Comparison of ENCODE assay signal across 14 mouse cellular contexts in genomic region chr9:9342456-9343185, GRCm38 (mm10).
"Had no signal": no experiment of that assay in that cellular context is flagged by ENCODE, and none has a peak within 500 bp of the region (broad histone marks: within the 10 kb centered on the region; RNA-seq: fewer than 3 reads in every experiment).

No protein-coding gene starts in this region.

- H3K4me1 ChIP-seq: limb, embryonic 15.5 days; liver, embryonic 12.5 days; megakaryocyte, embryonic 14.5 days; midbrain, embryonic 13.5 days; midbrain, embryonic 15.5 days; neural tube, embryonic 12.5 days; stomach, embryonic 15.5 days had no signal

- H3K27ac ChIP-seq: limb, embryonic 15.5 days; liver, embryonic 12.5 days; liver, embryonic 14.5 days; macrophage; midbrain, embryonic 13.5 days; midbrain, embryonic 15.5 days; neural tube, embryonic 12.5 days; stomach, embryonic 15.5 days; stomach, postnatal 0 days had no signal

- H3K4me3 ChIP-seq: limb, embryonic 15.5 days; liver, embryonic 12.5 days; megakaryocyte, embryonic 14.5 days; midbrain, embryonic 13.5 days; midbrain, embryonic 15.5 days; neural tube, embryonic 12.5 days; stomach, embryonic 15.5 days had no signal

- H3K36me3 ChIP-seq: limb, embryonic 15.5 days; liver, embryonic 12.5 days; midbrain, embryonic 13.5 days; midbrain, embryonic 15.5 days; neural tube, embryonic 12.5 days; stomach, embryonic 15.5 days had no signal

- H3K9me3 ChIP-seq: limb, embryonic 15.5 days; liver, embryonic 12.5 days; midbrain, embryonic 13.5 days; midbrain, embryonic 15.5 days; neural tube, embryonic 12.5 days; stomach, embryonic 15.5 days had no signal

- H3K27me3 ChIP-seq: limb, embryonic 15.5 days; liver, embryonic 12.5 days; megakaryocyte, embryonic 14.5 days; midbrain, embryonic 13.5 days; midbrain, embryonic 15.5 days; neural tube, embryonic 12.5 days; stomach, embryonic 15.5 days had no signal

- H3K9ac ChIP-seq: limb, embryonic 15.5 days; liver, embryonic 12.5 days; liver, embryonic 14.5 days; midbrain, embryonic 13.5 days; midbrain, embryonic 15.5 days; neural tube, embryonic 12.5 days; stomach, embryonic 15.5 days had no signal

- ATAC-seq: liver, embryonic 12.5 days; midbrain, embryonic 13.5 days; midbrain, embryonic 15.5 days had no signal

- H3K4me2 ChIP-seq: limb, embryonic 15.5 days; liver, embryonic 12.5 days; midbrain, embryonic 11.5 days; midbrain, embryonic 13.5 days; midbrain, embryonic 15.5 days; neural tube, embryonic 12.5 days; stomach, embryonic 15.5 days had no signal

- DNase-seq: right cerebral cortex, postnatal 14 days; thymus, adult 2 months; thymus, postnatal 25 days had no signal
